Mouse (Mus musculus) c-Kit-positive CD71-negative TER-119-negative erythroid progenitor cells, embryonic 14.5 days (primary cell): ENCODE measurements around the gene Tmtc1.

Experiments used
- DNase-seq: peaks from one replicate; pipeline ENCODE4 v3.0.0-alpha.2; 2013; ENCODE audit warnings: low read depth

Tmtc1 gene

DNA sequence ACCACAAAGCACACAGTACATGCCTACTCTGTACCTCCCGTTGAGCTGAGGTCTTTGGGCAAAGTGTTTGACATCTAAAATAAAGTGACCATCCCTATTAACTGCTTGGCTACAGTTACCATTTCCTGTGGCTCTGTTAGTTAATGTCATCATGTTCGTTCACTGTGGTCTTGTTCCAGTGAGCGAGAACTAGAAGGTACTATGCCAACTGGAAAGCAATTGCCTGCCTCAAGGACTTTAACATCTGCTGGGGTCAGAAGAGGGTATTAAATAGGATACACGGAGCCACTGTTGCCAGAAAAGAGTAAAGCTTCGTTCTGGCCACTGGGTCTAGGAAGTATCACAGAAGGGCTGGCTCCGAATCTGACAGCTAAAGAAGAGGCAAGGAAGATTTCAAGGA lies 23.8 kb downstream of the Tmtc1 start:
- DNase-seq: no peak

DNA sequence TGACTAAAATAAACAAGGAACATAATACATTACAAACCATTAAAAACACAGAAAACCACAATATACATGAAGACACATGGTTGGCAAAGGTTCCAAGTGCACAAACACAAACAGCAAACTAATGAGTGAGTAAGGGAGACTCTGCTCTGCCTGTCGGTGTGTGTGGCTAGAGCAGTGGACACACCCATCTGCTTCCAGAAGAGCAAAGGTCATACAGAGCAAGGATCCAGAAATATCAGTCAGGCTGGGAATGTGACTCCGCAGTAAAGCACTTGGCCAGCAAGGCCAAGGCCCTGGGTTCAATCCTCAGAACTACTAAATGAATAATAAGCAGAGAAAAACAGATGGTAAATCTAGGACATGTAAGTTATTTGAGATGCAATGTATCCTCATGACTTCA lies 27.6 kb downstream of the Tmtc1 start:
- DNase-seq: no peak

DNA sequence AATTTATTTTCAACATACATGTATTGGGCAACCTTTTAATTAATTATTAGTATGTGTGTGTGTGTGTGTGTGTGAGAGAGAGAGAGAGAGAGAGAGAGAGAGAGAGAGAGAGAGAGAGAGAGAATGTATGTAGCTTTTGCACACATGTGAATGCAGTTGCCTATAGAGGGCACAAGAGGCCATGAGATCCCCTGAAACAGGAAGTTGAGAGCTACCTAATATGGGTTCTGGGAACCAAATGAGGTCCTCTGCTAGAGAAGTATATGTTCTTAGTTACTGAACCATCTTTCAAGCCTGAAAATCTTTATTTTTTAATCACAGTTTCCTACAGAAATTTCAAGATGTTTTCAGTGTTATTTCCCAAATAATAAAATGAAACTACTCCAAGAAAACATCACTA lies 30.6 kb downstream of the Tmtc1 start:
- no peak for DNase-seq

DNA sequence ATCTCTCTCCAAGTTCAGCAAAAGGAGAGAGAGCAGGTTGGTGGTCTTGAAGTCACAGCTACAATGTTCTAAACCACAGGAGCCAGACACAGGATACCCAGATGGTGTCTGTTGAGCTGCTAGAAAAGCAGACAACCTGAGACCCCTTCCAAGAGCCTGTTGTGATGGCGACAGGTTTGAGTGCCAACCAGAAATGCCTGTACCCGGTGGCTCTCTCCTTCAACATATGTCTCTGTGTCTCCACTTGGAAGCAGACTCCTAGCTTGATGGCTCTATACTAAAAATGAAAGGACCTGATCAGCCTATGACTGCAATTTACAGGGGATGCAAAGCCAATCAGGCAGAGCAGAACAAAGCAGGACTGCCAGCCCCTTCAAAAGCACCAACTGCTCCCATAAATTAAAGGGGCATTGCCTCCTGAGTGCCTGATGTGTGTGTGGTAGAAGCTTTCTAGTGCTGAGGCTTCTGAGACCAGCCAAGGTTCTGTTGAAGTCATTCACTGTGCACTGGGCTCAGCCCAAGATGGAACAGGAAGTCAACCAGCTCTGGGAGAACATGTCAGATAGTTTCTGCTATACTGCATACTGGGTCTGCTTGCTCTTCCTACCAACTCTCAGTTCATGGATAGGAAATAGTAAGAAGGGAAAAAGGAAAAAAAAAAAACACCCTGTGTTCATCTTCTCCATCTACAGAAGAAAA lies 37.2 kb downstream of the Tmtc1 start:
- no peak for DNase-seq

DNA sequence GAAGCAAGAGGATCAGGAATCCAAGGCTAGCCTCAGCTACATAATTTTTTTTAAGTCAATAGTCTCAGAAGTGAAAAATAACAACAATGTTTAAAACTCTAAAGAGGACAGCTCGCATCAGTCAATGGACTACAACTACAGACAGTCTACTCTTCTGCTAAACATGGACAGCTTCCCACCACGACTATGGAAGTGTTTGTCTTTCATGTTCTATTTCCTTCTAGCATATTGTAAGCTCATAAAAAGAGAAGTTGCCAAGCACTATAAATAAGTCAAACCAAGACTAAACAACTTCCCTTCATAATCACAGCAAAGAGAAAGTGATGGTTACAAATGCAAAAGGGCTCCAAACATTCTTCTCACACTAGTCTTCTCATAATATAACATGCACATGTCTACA lies 38.6 kb downstream of the Tmtc1 start:
- no peak for DNase-seq

DNA sequence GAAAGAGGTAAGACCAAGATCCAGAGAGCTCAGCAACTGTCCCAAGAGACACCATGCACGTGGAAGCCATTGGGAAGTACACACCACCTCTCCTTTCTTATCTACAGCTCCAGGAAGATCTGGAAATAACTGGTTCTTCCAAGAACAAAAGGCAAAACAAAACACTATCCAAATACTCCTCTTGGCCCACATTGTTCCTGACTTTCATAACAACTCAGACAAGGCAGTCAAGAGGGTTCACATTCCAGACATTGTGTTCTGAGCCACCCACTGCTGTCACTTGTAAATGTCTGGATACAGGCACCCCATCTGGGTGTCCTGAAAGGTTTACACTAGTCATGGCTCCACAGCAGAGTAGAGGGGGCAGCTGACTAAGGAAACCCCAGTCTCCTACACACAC lies 39.7 kb downstream of the Tmtc1 start:
- DNase-seq: no peak

DNA sequence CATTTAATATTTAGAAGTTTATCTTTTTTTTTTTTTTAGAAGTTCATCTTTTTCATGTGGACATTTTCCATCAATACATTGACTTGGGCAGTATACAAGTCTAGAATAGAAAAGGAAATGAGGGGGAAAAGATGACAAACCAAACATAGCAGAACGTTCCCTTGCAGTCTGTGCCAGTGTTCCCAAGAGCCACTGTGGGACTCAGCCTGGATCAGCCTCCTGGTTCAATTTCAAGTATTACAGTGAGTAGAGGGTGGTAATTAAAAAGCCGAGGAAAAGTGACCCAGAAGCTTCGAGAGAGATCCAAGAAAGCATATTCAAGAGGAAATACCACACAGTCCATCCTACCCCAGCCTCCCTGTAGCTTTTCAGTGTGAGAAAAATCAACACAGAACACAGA lies 40.4 kb downstream of the Tmtc1 start:
- DNase-seq: no peak

DNA sequence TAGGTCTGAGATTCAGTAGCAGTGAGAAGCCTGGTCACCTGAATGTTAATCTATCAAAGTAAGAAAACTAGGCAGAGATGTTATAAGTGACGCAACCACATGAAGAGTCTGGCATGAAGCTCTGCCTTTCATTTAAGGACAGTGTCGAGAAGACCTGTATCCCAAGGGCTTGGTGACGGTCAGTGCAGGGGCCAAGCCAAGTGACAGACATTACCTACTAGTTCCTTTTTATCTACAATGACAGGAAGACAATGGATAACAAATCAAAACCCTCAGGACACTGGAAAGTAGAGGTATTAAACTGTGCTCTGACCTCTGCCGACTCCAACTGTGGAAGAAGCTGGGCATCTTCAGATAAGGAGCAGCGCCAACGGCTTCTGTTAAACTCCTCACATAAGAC lies 43.2 kb downstream of the Tmtc1 start:
- no peak for DNase-seq

DNA sequence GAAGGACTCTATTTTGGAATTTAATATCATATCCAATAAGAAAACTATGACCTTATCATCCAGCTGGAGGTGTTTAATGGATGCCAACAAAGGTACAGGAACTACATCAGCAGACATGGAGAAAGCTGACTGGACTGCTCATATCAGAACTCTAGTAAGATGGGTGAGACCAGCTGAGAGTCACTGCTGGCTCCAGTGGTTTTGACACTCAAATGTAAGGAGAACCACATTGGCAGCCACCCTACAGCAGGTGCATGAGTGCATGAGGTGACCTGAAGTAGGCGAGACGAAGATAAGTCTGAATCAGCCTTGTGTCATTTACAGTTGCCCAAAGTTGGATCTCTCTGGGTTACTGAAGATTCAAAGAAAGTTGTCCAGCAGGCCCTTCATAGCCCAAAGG lies 44.6 kb downstream of the Tmtc1 start:
- DNase-seq: no peak

DNA sequence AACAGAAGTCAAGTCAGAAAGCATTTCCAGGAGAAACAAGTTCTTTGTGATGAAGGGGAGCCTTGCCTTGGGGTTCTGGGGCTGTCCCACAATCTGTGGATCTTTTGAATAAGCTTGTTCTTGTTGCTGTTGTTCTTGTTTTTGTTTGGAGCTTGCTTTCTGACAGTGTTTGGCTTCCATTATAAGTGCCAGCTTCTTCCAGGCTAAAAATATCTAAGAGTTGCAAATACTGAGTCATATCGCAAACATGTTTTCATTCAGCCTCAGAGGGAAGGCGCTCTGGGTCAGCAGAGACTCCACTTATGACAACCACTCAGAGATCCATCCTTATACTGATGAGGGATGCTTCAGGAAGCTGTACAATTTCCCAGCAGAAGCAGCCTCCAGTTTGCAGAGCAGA lies 45.3 kb downstream of the Tmtc1 start:
- no peak for DNase-seq

DNA sequence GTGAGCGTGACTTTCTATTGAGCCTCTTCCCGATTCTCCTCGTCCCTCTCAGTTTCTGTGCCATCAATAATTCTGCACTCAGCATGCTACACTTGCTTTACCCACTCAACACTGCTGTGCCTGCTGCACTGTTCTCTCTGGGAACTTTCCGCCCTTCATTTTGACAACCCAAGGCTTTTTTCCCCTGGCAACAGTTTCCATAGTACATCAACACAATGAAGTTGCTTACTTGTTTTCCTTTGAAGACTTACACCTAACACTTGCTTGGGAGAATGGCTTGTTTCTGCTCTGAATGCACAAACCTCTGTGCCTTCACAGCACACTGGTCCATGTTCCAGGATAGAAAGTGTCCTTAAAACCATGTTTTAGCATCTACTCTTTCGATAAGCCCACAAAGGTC lies 46.9 kb downstream of the Tmtc1 start:
- DNase-seq: no peak

DNA sequence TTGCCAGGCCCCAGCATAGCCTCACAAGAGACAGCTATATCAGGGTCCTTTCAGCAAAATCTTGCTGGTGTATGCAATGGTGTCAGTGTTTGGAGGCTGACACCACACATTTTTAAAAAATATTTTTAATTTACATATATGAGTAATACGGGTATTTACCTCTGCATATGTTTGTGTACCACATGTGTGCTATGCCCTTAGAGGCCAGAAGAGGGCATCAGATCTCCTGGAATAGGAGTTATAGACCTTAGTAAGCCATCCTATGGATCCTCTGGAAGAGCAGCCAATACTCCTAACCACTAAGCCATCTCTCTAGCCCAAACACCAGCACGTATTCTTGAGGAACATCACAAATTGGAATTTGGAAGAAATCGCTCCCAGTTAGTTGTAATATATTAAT lies 48.9 kb downstream of the Tmtc1 start:
- no peak for DNase-seq

DNA sequence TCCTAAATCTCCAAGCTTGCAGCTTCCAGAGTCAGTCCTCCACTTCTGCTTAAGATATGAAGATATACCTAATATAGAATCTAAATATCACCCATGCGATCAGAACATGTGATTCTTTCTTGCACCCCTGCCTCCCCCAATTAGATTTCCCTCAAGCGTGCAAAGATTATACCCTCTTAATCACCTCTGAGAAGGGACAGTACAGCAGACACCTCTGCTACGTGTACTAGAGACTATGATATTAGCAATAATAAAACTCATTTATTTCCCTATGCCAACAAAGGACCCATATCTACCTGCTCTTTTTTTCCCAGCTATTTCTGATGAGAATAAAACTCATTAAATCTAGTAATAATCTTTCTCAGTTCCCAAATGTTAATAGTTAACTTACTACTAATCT lies 49.9 kb downstream of the Tmtc1 start:
- DNase-seq: no peak

DNA sequence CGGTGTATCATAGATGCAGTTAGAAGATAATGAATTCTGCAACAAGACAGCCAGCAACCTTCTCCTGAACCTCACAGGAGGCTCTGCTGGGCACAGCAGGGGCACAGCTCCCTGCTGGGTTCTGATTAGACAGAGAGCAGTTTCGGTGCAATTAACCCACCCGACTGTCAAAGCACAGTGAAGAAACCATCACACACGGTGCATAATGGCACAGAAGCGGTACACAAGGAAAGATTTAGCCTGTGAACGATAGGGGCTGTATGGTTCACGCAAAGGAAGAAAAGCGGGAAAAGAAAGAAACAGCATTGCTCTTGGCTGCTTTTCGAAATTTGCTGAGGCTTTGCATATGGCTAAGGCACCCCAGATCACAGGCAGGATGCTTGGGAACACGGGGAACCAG lies 52.0 kb downstream of the Tmtc1 start:
- DNase-seq: no peak

DNA sequence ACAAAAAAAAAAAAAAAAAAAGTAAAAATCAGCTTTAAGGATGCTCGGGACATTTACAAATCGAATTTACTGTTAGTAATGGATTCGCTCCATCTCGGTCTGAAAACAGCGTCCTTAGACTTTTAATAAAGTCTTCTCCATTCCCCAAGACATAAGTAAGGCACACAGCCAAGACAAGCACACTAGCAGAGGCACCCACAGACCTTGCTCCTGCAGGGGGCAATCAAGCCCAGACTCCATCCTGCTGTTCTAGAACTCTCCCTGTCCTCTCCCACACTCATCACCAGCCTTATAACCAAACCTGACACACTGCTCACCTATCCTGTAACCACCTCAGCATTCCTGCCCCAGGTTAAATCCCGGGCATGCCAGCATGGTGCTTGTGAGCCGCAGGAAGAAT lies 52.9 kb downstream of the Tmtc1 start:
- DNase-seq: no peak

DNA sequence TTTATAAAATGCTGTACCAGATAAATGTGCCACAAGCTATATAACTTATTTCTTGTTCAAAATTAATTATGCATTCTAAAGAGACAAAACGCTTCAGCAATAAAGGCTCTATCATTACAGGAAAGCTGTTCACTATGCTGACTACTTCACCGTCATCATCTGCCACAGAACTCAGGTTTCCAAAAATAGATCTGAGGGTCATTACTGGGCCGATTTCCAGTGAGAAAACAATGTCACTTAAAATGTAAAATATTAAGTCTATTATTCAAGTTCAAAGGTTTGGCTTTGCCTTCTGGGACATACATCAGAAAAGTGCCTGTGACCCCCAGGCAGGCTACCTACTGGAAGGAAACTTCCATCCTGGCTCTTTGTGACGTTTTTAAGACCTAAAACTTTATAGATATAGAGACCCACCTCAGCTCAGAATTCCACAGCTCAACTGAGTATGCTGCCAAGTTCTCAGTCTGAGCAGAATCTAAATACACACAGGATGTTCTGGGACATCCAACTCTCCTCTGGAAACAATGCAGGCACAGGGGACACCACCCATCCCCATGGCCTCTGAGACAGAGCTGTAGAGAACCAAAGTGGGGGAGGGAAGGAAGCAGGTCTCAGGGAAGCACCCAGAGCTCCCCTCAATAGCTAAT lies 53.4 kb downstream of the Tmtc1 start:
- DNase-seq: no peak

DNA sequence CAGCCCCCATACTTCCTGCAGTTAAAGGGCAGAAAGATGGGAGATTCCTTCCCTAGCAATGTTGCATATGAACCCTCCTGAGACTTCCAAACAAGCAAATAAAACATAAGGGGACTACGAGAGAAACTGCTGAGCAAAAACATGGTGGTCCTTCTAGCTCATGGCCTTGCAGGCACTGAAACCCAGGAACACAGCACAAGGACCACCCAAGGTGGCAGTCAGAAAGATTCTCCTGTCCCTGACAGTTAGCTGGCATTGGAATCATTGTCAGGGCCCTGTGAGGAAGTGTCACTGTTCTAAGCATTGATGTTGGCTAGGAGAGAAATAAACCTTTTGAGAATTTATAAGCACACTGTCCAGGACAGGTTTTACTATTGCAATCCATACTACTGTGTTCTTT lies 56.2 kb downstream of the Tmtc1 start:
- DNase-seq: no peak

DNA sequence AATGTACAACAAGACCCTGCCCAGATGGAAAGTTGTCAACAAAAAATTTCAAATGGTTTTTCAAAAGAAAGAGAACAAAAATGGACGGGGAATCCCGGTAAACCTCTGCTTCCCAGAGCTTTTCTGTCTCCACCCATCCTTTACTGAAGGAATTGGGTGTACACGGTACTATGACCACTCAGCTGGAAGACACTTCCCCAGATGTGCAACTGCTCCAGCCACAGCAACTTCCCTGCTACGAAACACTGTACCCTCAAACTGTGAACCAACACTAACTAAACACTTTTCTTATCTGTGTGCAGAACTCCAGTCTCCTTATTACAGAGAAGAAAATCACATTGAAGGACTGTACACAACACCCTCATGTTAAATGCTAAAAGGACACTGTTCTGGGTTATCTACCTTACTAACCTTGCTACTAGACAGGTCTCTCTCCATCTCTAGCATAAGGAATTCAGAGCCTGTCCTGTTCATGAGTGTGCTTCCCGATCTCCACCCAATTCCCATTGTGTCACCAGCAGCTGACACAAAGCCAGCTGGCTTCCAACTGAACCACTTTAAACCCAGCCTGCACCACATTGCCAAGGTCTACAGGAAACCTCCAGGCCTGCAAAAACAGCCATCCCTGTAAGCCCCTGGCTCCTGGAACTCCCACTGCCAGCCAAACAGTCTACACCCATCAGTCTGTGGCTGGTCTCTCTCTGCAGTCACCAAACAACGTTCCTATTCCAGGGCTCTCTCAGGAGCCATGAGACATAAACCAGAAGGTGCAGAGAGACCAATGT lies 59.9 kb downstream of the Tmtc1 start:
- no peak for DNase-seq

DNA sequence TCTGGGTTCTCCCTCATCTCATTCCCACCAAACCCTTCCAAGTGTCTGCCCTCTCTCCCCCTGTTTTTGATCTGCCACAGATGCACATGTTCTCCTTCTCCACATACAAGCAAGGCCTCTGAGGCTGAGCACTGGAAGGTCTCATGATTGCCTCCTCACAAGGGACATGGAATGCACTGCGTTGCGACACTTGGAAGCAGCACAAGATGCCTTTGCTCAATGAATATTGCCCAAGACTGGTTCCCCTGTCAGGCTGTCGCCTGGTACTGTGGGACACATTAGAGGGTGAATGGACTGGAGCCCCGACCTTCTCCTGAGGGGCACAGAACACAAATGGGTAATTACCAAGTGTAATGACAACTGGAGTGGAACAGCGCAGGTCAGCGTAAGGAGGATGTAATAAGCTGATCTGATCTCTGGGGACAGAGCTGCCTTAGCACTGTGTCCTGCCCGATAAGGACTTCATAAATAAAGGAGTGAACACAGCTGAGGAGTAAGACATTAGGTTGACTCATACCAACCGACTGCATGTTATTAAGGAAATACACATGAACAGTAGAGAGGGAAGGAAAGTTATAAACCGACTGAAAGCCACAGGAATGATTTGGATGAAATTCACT lies 62.9 kb downstream of the Tmtc1 start:
- DNase-seq: no peak

DNA sequence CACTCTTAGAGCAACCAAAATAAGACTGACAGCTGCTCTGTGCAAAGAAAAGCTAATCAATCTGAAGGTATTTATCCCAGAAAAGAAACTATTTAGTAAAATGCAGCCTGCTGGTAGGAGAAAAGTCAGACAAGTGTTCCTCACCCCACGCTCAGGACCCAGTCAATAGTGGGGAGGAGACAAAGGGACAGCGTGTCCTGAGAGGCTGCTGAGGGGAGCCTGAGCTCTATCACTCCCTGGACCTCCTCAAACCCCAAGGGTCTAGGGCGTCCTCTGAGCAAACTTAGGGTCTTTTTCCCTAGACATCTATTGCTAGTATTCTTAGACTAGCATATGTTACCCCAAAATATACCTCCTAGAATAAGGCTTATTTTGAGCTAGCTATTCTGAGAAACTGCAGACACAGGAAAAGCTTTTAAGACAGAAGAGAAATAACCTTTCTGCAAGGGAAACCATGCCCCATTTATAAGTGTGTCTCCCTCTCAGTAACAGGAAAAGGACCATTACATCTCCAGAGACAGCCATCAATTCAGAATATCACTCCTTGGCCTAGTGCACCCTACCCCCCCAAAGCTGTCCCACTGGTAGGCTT lies 68.5 kb downstream of the Tmtc1 start:
- no peak for DNase-seq

DNA sequence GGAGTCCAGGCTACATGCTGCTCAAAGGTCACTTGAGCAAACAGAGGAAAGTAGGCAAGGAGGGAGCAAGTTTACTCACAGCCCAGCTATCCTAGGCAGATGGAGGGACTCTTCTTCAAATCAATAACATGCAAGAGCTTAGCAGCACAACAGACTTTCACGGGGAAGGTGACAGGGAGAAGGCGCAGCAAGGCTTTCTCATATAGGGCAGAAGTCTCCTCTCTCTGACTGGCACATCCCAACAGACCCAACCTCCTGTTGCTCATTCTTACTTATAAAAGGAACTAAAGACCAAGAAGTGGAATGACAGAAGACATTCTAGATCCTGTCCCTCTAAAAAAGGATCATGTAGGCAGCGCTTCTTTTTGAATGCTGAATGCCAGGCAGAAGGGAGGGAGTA lies 69.2 kb downstream of the Tmtc1 start:
- no peak for DNase-seq

DNA sequence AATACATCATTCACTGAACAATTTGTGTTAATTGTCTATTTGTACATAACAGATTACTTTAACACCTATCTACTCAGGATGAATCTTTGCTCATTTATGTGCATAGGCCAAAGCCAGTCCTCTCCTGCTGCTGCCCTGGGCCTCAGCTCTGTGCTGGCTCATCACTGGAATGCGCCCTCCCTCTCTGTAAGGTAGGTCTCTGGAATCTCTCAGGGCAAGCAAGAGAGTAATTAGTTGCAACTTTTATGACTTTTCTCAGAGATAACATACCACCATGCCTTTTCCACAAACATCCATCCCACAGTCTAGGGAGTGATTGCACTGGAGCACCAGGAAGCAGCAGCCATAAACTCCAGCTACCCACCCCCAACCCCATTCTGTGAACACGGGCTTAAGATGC lies 70.7 kb downstream of the Tmtc1 start:
- no peak for DNase-seq

DNA sequence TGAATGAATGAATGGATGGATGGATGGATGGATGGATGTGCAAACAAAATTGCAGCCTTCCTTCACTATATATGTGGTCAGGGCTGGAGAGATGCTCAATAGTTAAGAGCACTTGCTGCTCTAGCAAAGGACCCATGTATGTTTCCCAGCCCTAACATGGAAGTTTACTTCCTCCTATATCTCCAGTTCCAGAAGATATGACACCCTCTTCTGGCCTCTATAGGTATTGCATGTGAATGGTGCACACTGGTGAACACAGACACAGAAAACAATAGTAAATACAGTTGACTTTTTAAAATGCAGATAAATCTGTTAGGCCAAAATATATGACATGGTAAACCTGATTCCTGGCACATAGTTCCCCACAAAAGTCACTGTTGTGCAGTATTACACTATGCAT lies 73.0 kb downstream of the Tmtc1 start:
- DNase-seq: peak; percentile 13
